Mouse (Mus musculus): ENCODE measurements around the gene Bcat1. TPM values are rescaled to one million over a fixed set of nuclear protein-coding genes. Genes with fewer than 3 reads are reported as not detected.

The Bcat1 gene
- total RNA-seq, 2 experiments from 2014 or later = 96.8 to 105 TPM

GRCm38 (mm10) chr6:144967536-144967935, 108.4 kb downstream of the Bcat1 start:
- TF ChIP-seq CTCF (conservative IDR thresholded peaks at IDR 0.05) = no peak
- no peak overlapping the region for H3K4me3 ChIP-seq
- DNase-seq (ENCODE audit: low spot score in 2 of 2) = no peak
- no peak overlapping the region for H3K27ac ChIP-seq

- Histone ChIP-seq H3K27ac (no peak overlapping the region), H3K4me3 (no peak overlapping the region)
- no peak for DNase-seq (ENCODE audit: low spot score in 2 of 2)
- TF ChIP-seq CTCF (conservative IDR thresholded peaks at IDR 0.05) = peak; percentile 76
Measured at GRCm38 (mm10) chr6:144964205-144964604, 111.8 kb downstream of the Bcat1 start.

GRCm38 (mm10) chr6:144963156-144963555, 112.8 kb downstream of the Bcat1 start:
- TF ChIP-seq CTCF (conservative IDR thresholded peaks at IDR 0.05) = peak; percentile 40

DNA sequence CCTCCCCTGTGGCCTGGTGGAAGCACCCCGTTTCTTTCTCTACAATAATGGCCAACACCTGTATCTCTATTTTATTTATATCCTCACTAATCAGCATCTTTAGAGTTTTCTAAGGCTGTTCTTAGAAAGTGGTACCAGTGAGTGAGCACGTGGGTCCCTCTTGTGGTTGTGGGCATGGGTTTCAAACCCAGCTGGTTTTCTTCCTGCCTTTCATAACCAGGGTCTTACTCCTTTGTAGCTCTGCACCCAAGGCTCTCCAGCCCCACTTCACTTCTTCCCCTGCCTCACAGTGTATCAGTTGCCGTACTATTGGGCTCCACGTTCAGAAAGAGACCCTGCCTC, 114.0 kb downstream of the Bcat1 start:
- Histone ChIP-seq H3K4me3 (no peak overlapping the region), H3K27ac (no peak overlapping the region)
- DNase-seq (ENCODE audit: low spot score in 2 of 2) = no peak
- TF ChIP-seq CTCF (conservative IDR thresholded peaks at IDR 0.05) = peak; percentile 58

More at GRCm38 (mm10) chr6:144963156-144963555, 112.8 kb downstream of the Bcat1 start:
- Histone ChIP-seq H3K27ac (no peak overlapping the region), H3K4me3 (no peak overlapping the region)
- DNase-seq (ENCODE audit: low spot score in 2 of 2) = no peak

GRCm38 (mm10) chr6:144961253-144962012, 114.6 kb downstream of the Bcat1 start:
- peak; percentile 32 to 50 for DNase-seq (ENCODE audit: low spot score in 2 of 2)
- H3K4me3 ChIP-seq = peak overlapping the region; percentile 33
- TF ChIP-seq CTCF (conservative IDR thresholded peaks at IDR 0.05) = peak; percentile 73
- H3K27ac ChIP-seq = no peak overlapping the region

GRCm38 (mm10) chr6:144955887-144956547, 120.0 kb downstream of the Bcat1 start:
- DNase-seq (ENCODE audit: low spot score in 2 of 2) = no peak
- no peak overlapping the region for H3K4me3 ChIP-seq
- TF ChIP-seq CTCF (conservative IDR thresholded peaks at IDR 0.05) = no peak
- no peak overlapping the region for H3K27ac ChIP-seq

- TF ChIP-seq CTCF (conservative IDR thresholded peaks at IDR 0.05) = no peak
- H3K27ac ChIP-seq = no peak overlapping the region
- DNase-seq (ENCODE audit: low spot score in 2 of 2) = no peak
- no peak overlapping the region for H3K4me3 ChIP-seq
Measured at GRCm38 (mm10) chr6:144952885-144953284, 123.1 kb downstream of the Bcat1 start.

- Histone ChIP-seq H3K4me3 (no peak overlapping the region), H3K27ac (no peak overlapping the region)
- DNase-seq (ENCODE audit: low spot score in 2 of 2) = no peak
- no peak for TF ChIP-seq CTCF (conservative IDR thresholded peaks at IDR 0.05)
Measured at GRCm38 (mm10) chr6:144944435-144945365, 131.3 kb downstream of the Bcat1 start.

Other genes with a start within 250 kb of the Bcat1 start
- gene Lrmp, start 39.5 kb upstream of the Bcat1 start, total RNA-seq (2021) = 1 to 10 TPM; 3.8 to 6.1 TPM
- 1 to 10 TPM; 1.4 to 1.9 TPM for gene Casc1, start 134.8 kb upstream of the Bcat1 start, total RNA-seq (2021)
- gene Etfrf1, start 134.9 kb upstream of the Bcat1 start, total RNA-seq (2021) = 10 to 100 TPM; 21.9 to 28.1 TPM
- 10 to 100 TPM; 69.7 to 73.6 TPM for gene Kras, start 174.1 kb upstream of the Bcat1 start, total RNA-seq (2021)